Mouse (Mus musculus) embryonic facial prominence, embryonic 12.5 days (tissue): Measurements from ENCODE around the gene Atp6v1e2. TPM values are rescaled to one million over a fixed set of nuclear protein-coding genes. Genes with fewer than 3 reads are reported as not detected.

Experiments used
- ATAC-seq: fragments of 200-750 bp; cut with Nextera tagmentation; 2 replicates; pipeline ENCODE4 v1.8.0; 2017; ENCODE audit not compliant: insufficient number of reproducible peaks, insufficient read depth, low FRiP score, low TSS enrichment
- H3K27ac ChIP-seq: fragments of 300-500 bp; sonication (generic); 2 replicates; pipeline ENCODE4 v1.5.1; 2016; ENCODE audit warnings: mild to moderate bottlenecking
- H3K27me3 ChIP-seq: fragments of 300-500 bp; sonication (generic); 2 replicates; pipeline ENCODE4 v1.6.1; 2016; ENCODE audit warnings: mild to moderate bottlenecking, moderate library complexity
- H3K36me3 ChIP-seq: fragments of 300-500 bp; sonication (generic); 2 replicates; pipeline ENCODE4 v1.6.1; 2016; ENCODE audit warnings: mild to moderate bottlenecking
- H3K4me1 ChIP-seq: fragments of 300-500 bp; sonication (generic); 2 replicates; pipeline ENCODE4 v1.6.1; 2016
- H3K4me2 ChIP-seq: fragments of 300-500 bp; sonication (generic); replicated peaks from 2 replicates; pipeline ENCODE4 v1.6.1; 2016; ENCODE audit warnings: mild to moderate bottlenecking, moderate library complexity
- H3K4me3 ChIP-seq: fragments of 300-500 bp; sonication (generic); 2 replicates; pipeline ENCODE4 v1.5.1; 2016; ENCODE audit warnings: mild to moderate bottlenecking
- H3K9ac ChIP-seq: fragments of 300-500 bp; sonication (generic); 2 replicates; pipeline ENCODE4 v1.6.1; 2016; ENCODE audit warnings: mild to moderate bottlenecking, moderate library complexity
- H3K9me3 ChIP-seq: fragments of 300-500 bp; sonication (generic); 2 replicates; pipeline ENCODE4 v1.6.1; 2016; ENCODE audit warnings: mild to moderate bottlenecking, moderate library complexity
- WGBS: fragments of 180-500 bp; shearing (Covaris S2); methylation state at CpG from one replicate; pipeline ENCODE4 v1.1.7; 2016; 5-methylcytosine and 5-hydroxymethylcytosine counted together
- polyA plus RNA-seq: library from polyadenylated mRNA; unstranded; fragments of >200 nt; fragmentation: Nextera tagmentation; extraction: Ambion mirVana; gene quantifications from 2 replicates; pipeline ENCODE4 v1.2.1, GENCODE M21; 2016

Atp6v1e2 gene
- polyA plus RNA-seq, 1 experiment from 2014 or later = not detected

- H3K36me3 ChIP-seq = peaks cover 42% of the 10 kb centered on the region
- H3K4me3 ChIP-seq = no peak overlapping the region
- H3K27me3 ChIP-seq = no peaks in the 10 kb centered on the region
- H3K4me1 ChIP-seq = no peaks in the 10 kb centered on the region
- no peak overlapping the region for H3K9ac ChIP-seq
- H3K27ac ChIP-seq = no peak overlapping the region
- no peak for ATAC-seq
- H3K4me2 ChIP-seq = no peak overlapping the region
- H3K9me3 ChIP-seq = no peaks in the 10 kb centered on the region
- 98% methylated on average over 2 of the region's 2 CpGs for WGBS
Measured at GRCm38 (mm10) chr17:86973097-86973496, 25.4 kb upstream of the Atp6v1e2 start.

- Histone ChIP-seq H3K36me3 (peaks cover 42% of the 10 kb centered on the region), H3K4me3 (no peak overlapping the region), H3K4me1 (0 out of 2 replicates have a peak, but pooled peaks cover 7% of the 10 kb centered on the region), H3K9ac (no peak overlapping the region), H3K4me2 (no peak overlapping the region), H3K27ac (no peak overlapping the region), H3K27me3 (no peaks in the 10 kb centered on the region), H3K9me3 (no peaks in the 10 kb centered on the region)
- no peak for ATAC-seq
- WGBS = 86% methylated on average over 7 of the region's 7 CpGs
Measured at GRCm38 (mm10) chr17:86971860-86972259, 24.2 kb upstream of the Atp6v1e2 start.

GRCm38 (mm10) chr17:86971036-86971435, 23.3 kb upstream of the Atp6v1e2 start:
- Histone ChIP-seq H3K27me3 (no peaks in the 10 kb centered on the region), H3K9ac (no peak overlapping the region), H3K4me1 (0 out of 2 replicates have a peak, but pooled peaks cover 7% of the 10 kb centered on the region), H3K27ac (no peak overlapping the region), H3K36me3 (peaks cover 40% of the 10 kb centered on the region), H3K4me3 (no peak overlapping the region), H3K9me3 (no peaks in the 10 kb centered on the region), H3K4me2 (no peak overlapping the region)
- 84% methylated on average over 5 of the region's 5 CpGs for WGBS
- ATAC-seq = no peak

- WGBS = 95% methylated on average over 15 of the region's 15 CpGs
- ATAC-seq = no peak
- H3K4me2 ChIP-seq = no peak overlapping the region
- H3K27ac ChIP-seq = no peak overlapping the region
- H3K4me1 ChIP-seq = peaks cover 11% of the 10 kb centered on the region
- H3K9ac ChIP-seq = no peak overlapping the region; the same call in 1 of the 2 replicates
- H3K27me3 ChIP-seq = no peaks in the 10 kb centered on the region
- H3K4me3 ChIP-seq = no peak overlapping the region
- no peaks in the 10 kb centered on the region for H3K9me3 ChIP-seq
- peaks cover 36% of the 10 kb centered on the region for H3K36me3 ChIP-seq
Measured at GRCm38 (mm10) chr17:86970026-86970750, 22.5 kb upstream of the Atp6v1e2 start.

GRCm38 (mm10) chr17:86969582-86969981, 21.9 kb upstream of the Atp6v1e2 start:
- Histone ChIP-seq H3K27me3 (no peaks in the 10 kb centered on the region), H3K9me3 (no peaks in the 10 kb centered on the region), H3K4me3 (no peak overlapping the region), H3K27ac (no peak overlapping the region), H3K4me1 (peaks cover 17% of the 10 kb centered on the region), H3K4me2 (no peak overlapping the region), H3K36me3 (peaks cover 34% of the 10 kb centered on the region), H3K9ac (no peak overlapping the region; the same call in 1 of the 2 replicates)
- whole genome bisulfite sequencing = 68% methylated on average over 5 of the region's 5 CpGs
- no peak for ATAC-seq

- WGBS = 93% methylated on average over 5 of the region's 5 CpGs
- Histone ChIP-seq H3K27me3 (no peaks in the 10 kb centered on the region), H3K9me3 (no peaks in the 10 kb centered on the region), H3K36me3 (peaks cover 27% of the 10 kb centered on the region; the same call in 1 of the 2 replicates), H3K4me1 (peaks cover 24% of the 10 kb centered on the region), H3K9ac (no peak overlapping the region), H3K4me2 (no peak overlapping the region), H3K27ac (no peak overlapping the region), H3K4me3 (no peak overlapping the region)
- no peak for ATAC-seq
Measured at GRCm38 (mm10) chr17:86968581-86968980, 20.9 kb upstream of the Atp6v1e2 start.

GRCm38 (mm10) chr17:86967536-86968525, 20.1 kb upstream of the Atp6v1e2 start:
- peaks cover 24% of the 10 kb centered on the region for H3K4me1 ChIP-seq
- H3K9ac ChIP-seq = no peak overlapping the region
- 80% methylated on average over 10 of the region's 10 CpGs for WGBS
- H3K9me3 ChIP-seq = no peaks in the 10 kb centered on the region
- no peak for ATAC-seq
- H3K4me2 ChIP-seq = no peak overlapping the region
- H3K27me3 ChIP-seq = no peaks in the 10 kb centered on the region
- no peak overlapping the region for H3K4me3 ChIP-seq
- no peak overlapping the region for H3K27ac ChIP-seq
- H3K36me3 ChIP-seq = peaks cover 25% of the 10 kb centered on the region; the same call in 1 of the 2 replicates

GRCm38 (mm10) chr17:86967048-86967447, 19.4 kb upstream of the Atp6v1e2 start:
- no peak overlapping the region for H3K4me2 ChIP-seq
- H3K4me3 ChIP-seq = no peak overlapping the region
- H3K4me1 ChIP-seq = peaks cover 25% of the 10 kb centered on the region
- WGBS = 93% methylated on average over 12 of the region's 12 CpGs
- no peak overlapping the region for H3K9ac ChIP-seq
- H3K36me3 ChIP-seq = peaks cover 19% of the 10 kb centered on the region; the same call in 1 of the 2 replicates
- ATAC-seq = no peak
- H3K9me3 ChIP-seq = no peaks in the 10 kb centered on the region
- H3K27ac ChIP-seq = no peak overlapping the region
- H3K27me3 ChIP-seq = no peaks in the 10 kb centered on the region

GRCm38 (mm10) chr17:86966040-86966439, 18.3 kb upstream of the Atp6v1e2 start:
- Histone ChIP-seq H3K9ac (no peak overlapping the region), H3K27me3 (no peaks in the 10 kb centered on the region), H3K4me2 (no peak overlapping the region), H3K9me3 (no peaks in the 10 kb centered on the region), H3K36me3 (peaks cover 13% of the 10 kb centered on the region; the same call in 1 of the 2 replicates), H3K4me3 (no peak overlapping the region), H3K4me1 (peaks cover 35% of the 10 kb centered on the region), H3K27ac (no peak overlapping the region)
- WGBS = 82% methylated on average over 10 of the region's 10 CpGs
- no peak for ATAC-seq

GRCm38 (mm10) chr17:86965121-86965520, 17.4 kb upstream of the Atp6v1e2 start:
- Histone ChIP-seq H3K4me1 (peaks cover 44% of the 10 kb centered on the region), H3K36me3 (peaks cover 5% of the 10 kb centered on the region; the same call in 1 of the 2 replicates), H3K4me3 (peak overlapping the region; percentile 84), H3K9ac (peak overlapping the region; percentile 15; the same call in 1 of the 2 replicates), H3K9me3 (no peaks in the 10 kb centered on the region), H3K27ac (peak overlapping the region; percentile 95), H3K27me3 (no peaks in the 10 kb centered on the region), H3K4me2 (peak overlapping the region; percentile 88)
- WGBS = 67% methylated on average over 8 of the region's 8 CpGs
- no peak for ATAC-seq

GRCm38 (mm10) chr17:86964502-86964901, 16.8 kb upstream of the Atp6v1e2 start:
- H3K9ac ChIP-seq = peak overlapping the region; percentile 90
- peak overlapping the region; percentile 88 for H3K4me2 ChIP-seq
- no peaks in the 10 kb centered on the region for H3K9me3 ChIP-seq
- no peaks in the 10 kb centered on the region for H3K36me3 ChIP-seq
- H3K27ac ChIP-seq = peak overlapping the region; percentile 95
- peaks cover 44% of the 10 kb centered on the region for H3K4me1 ChIP-seq
- WGBS = under 1% methylated on average over 10 of the region's 10 CpGs
- peak overlapping the region; percentile 84 for H3K4me3 ChIP-seq
- H3K27me3 ChIP-seq = no peaks in the 10 kb centered on the region
- peak; percentile 61 for ATAC-seq
